In genomic region chr19:16873942-16874861, GRCm38 (mm10) we compare ENCODE assay signal across 8 mouse cellular contexts. TPM values are rescaled to one million over a fixed set of nuclear protein-coding genes. Genes with fewer than 3 reads are reported as not detected.
DNase-seq lines count a peak whose midpoint lies in the region; ATAC-seq lines count a peak whose summit lies in the region.

No protein-coding gene starts in this region.

- H3K4me1 ChIP-seq in heart, embryonic 11.5 days (ENCODE audit: control insufficient read depth, insufficient read depth, low read length) = peaks cover 17% of the 10 kb centered on the region
- peaks cover 45% of the 10 kb centered on the region for H3K4me1 ChIP-seq in embryonic facial prominence, embryonic 10.5 days
- H3K4me1 ChIP-seq in hindbrain, embryonic 15.5 days (replicated peaks) = peaks cover 40% of the 10 kb centered on the region
- H3K4me1 ChIP-seq in midbrain, embryonic 12.5 days = peaks cover 56% of the 10 kb centered on the region

- H3K4me2 ChIP-seq in heart, embryonic 11.5 days = peak overlapping the region; percentile 76
- H3K4me2 ChIP-seq in hindbrain, embryonic 15.5 days = peak overlapping the region; percentile 81
- peak overlapping the region; percentile 87 for H3K4me2 ChIP-seq in midbrain, embryonic 12.5 days (replicated peaks)

- no peak overlapping the region for H3K27ac ChIP-seq in heart, embryonic 11.5 days (ENCODE audit: low read depth, low read length)
- no peak overlapping the region for H3K27ac ChIP-seq in embryonic facial prominence, embryonic 10.5 days (replicated peaks)
- H3K27ac ChIP-seq in hindbrain, embryonic 15.5 days (replicated peaks) = no peak overlapping the region
- H3K27ac ChIP-seq in midbrain, embryonic 12.5 days (replicated peaks) = no peak overlapping the region

- H3K27me3 ChIP-seq in heart, embryonic 11.5 days (ENCODE audit: control insufficient read depth, insufficient read depth, low read length) = peaks cover 100% of the 10 kb centered on the region
- peaks cover 100% of the 10 kb centered on the region for H3K27me3 ChIP-seq in embryonic facial prominence, embryonic 10.5 days (replicated peaks; ENCODE audit: low read depth, poor library complexity, severe bottlenecking)
- H3K27me3 ChIP-seq in hindbrain, embryonic 15.5 days = peaks cover 82% of the 10 kb centered on the region
- H3K27me3 ChIP-seq in midbrain, embryonic 12.5 days = peaks cover 100% of the 10 kb centered on the region

- no peaks in the 10 kb centered on the region for H3K36me3 ChIP-seq in heart, embryonic 11.5 days (ENCODE audit: control insufficient read depth, insufficient read depth, low read length)
- H3K36me3 ChIP-seq in embryonic facial prominence, embryonic 10.5 days (replicated peaks) = no peaks in the 10 kb centered on the region
- no peaks in the 10 kb centered on the region for H3K36me3 ChIP-seq in hindbrain, embryonic 15.5 days
- H3K36me3 ChIP-seq in midbrain, embryonic 12.5 days = no peaks in the 10 kb centered on the region

- WGBS in heart, embryonic 11.5 days (ENCODE audit: insufficient replicate concordance) = 1% methylated on average over 55 of the region's 55 CpGs
- under 1% methylated on average over 55 of the region's 55 CpGs for WGBS in embryonic facial prominence, embryonic 10.5 days
- under 1% methylated on average over 55 of the region's 55 CpGs for WGBS in hindbrain, embryonic 15.5 days
- WGBS in midbrain, embryonic 12.5 days = under 1% methylated on average over 55 of the region's 55 CpGs

- no peaks in the 10 kb centered on the region for H3K9me3 ChIP-seq in heart, embryonic 11.5 days (replicated peaks; ENCODE audit: control insufficient read depth, low read length)
- H3K9me3 ChIP-seq in embryonic facial prominence, embryonic 10.5 days = no peaks in the 10 kb centered on the region
- no peaks in the 10 kb centered on the region for H3K9me3 ChIP-seq in hindbrain, embryonic 15.5 days
- no peaks in the 10 kb centered on the region for H3K9me3 ChIP-seq in midbrain, embryonic 12.5 days

- H3K9ac ChIP-seq in heart, embryonic 11.5 days (ENCODE audit: low read depth, low read length) = no peak overlapping the region
- no peak overlapping the region for H3K9ac ChIP-seq in hindbrain, embryonic 15.5 days
- H3K9ac ChIP-seq in midbrain, embryonic 12.5 days (replicated peaks) = peak overlapping the region; percentile 20; the same call in 1 of the 2 replicates

- ATAC-seq in heart, embryonic 11.5 days (replicated peaks; ENCODE audit: insufficient number of reproducible peaks, low FRiP score, low TSS enrichment) = no peak
- ATAC-seq in hindbrain, embryonic 15.5 days (ENCODE audit: low FRiP score, low read depth) = no peak
- ATAC-seq in midbrain, embryonic 12.5 days (ENCODE audit: low FRiP score, low read depth) = peak; percentile 54; the same call in 1 of the 2 replicates
- no peak for ATAC-seq in activated CD4-positive, CD25-positive, alpha-beta regulatory T cell, adult 4 months

- peak overlapping the region; percentile 46 for H3K4me3 ChIP-seq in heart, embryonic 11.5 days (ENCODE audit: low read depth, low read length)
- peak overlapping the region; percentile 57 for H3K4me3 ChIP-seq in embryonic facial prominence, embryonic 10.5 days
- H3K4me3 ChIP-seq in hindbrain, embryonic 15.5 days = peak overlapping the region; percentile 45
- H3K4me3 ChIP-seq in midbrain, embryonic 12.5 days = peak overlapping the region; percentile 55

- intact Hi-C loops in left cerebral cortex, postnatal 36 days (cut with DNase I) = no loop called here

- DNase-seq in heart, adult 9 months (ENCODE audit: low spot score in 2 of 2) = no peak
- DNase-seq in embryonic facial prominence, embryonic 10.5 days (ENCODE audit: low spot score) = peak; percentile 72
- DNase-seq in left cerebral cortex, postnatal 36 days (ENCODE audit: low spot score in 2 of 2) = no peak
- no peak for DNase-seq in layer of hippocampus, adult 18-20 months (ENCODE audit: low spot score in 2 of 2)

RNA-seq across cellular contexts. Expression of gene Foxb2, which starts 0.6 kb away (rescaled TPM):
- not detected in 2 replicates for polyA plus RNA-seq in heart, embryonic 11.5 days (2014; fragmentation: Nextera tagmentation; extraction: Ambion mirVana)
- polyA plus RNA-seq in embryonic facial prominence, embryonic 10.5 days (2016; fragmentation: Nextera tagmentation; extraction: Ambion mirVana) = 0.16 TPM in 1 of 2 replicates, not detected in the other
- 1.3 and 2.5 TPM in 2 replicates for polyA plus RNA-seq in hindbrain, embryonic 15.5 days (2015; fragmentation: Nextera tagmentation; extraction: Ambion mirVana)
- 0.59 and 0.76 TPM in 2 replicates for polyA plus RNA-seq in midbrain, embryonic 12.5 days (2016; fragmentation: Nextera tagmentation; extraction: Ambion mirVana)
- total RNA-seq in left cerebral cortex, postnatal 36 days (2021) = not detected
- total RNA-seq in layer of hippocampus, adult 18-20 months (2021) = not detected
- polyA plus RNA-seq in activated CD4-positive, CD25-positive, alpha-beta regulatory T cell, adult 4 months (2017; shearing (Covaris generic)) = not detected
